Mouse (Mus musculus): ENCODE measurements around the gene Ubap1l.

GRCm38 (mm10) chr9:65340414-65340813, 20.4 kb upstream of the Ubap1l start:
- TF ChIP-seq GATA1 (IDR thresholded peaks at IDR 0.05; ENCODE audit: borderline replicate concordance, low read length) (no peak), FLI1 (IDR thresholded peaks at IDR 0.05; ENCODE audit: low read length) (no peak)

All from megakaryocyte, embryonic 14.5 days (primary cell).